Mouse (Mus musculus): ENCODE measurements at regions not wholly inside any gene's neighbourhood (a gene's known extent, or its start where the extent isn't known, plus 50 kb on each side); places are given as distances from the start of the nearest gene placed in this dataset.

- DNase-seq (ENCODE audit: low read depth) = no peak
These were observed 60.1 kb upstream of the Vps8 start for GRCm38 (mm10) chr16:21362663-21363367.

DNA sequence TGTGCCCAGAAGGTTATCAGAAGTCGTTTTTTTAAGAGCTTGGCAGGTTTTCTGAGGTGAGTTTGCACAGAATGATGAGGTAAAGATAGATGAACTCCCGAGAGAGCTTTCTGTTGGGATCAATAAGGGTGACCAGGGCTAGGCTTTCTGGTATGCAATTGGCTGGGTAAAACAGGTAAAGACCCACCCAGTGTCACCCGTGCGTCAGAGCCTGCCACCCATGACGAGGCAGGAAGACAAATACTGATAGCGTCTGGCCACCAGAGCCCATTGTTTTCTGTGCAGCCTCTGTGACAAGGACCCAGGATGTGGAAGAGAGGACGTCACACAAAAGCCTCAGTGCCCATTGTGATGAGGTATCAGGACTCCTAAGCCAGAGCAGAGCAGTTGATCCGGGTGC lies 58.0 kb upstream of the Vps8 start:
- no peak for DNase-seq (ENCODE audit: low read depth)

- no peak for DNase-seq (ENCODE audit: low read depth)
These were observed 55.5 kb upstream of the Vps8 start for GRCm38 (mm10) chr16:21367449-21367848.

DNA sequence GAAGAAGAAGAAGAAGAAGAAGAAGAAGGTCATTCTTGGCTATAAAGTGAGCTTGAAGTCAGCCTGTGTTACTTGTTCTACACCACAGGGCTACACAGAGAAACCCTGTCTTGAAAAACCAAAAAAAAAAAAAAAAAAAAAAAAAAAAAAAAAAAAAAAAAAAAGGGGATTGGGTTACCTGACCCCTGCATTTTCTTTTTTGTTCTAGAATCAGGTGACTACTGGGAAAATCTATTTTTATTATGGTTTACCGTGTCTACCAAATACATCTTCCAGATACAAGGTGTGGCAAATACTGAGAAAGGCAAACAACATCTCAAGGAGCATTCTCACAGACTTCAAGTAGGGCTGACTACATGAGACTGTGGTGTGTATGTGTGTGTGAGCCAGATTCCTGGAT lies 54.1 kb upstream of the Vps8 start:
- no peak for DNase-seq (ENCODE audit: low read depth)

GRCm38 (mm10) chr16:21369569-21370512 lies 53.1 kb upstream of the Vps8 start:
- no peak for DNase-seq (ENCODE audit: low read depth)
